17 mouse cellular contexts compared by ENCODE assay signal in genomic region chr12:44932954-44933353, GRCm38 (mm10).
DNase-seq lines count a peak whose midpoint lies in the region; ATAC-seq and TF ChIP-seq lines count a peak whose summit lies in the region.
"Had no signal": no experiment of that assay in that cellular context is flagged by ENCODE, and none has a peak within 500 bp of the region (broad histone marks: within the 10 kb centered on the region; RNA-seq: fewer than 3 reads in every experiment).

No protein-coding gene starts in this region.

- no peak for DNase-seq in spleen, adult 2 months (ENCODE audit: low read depth in 1 of 2, low spot score in 2 of 2)
- no peak for DNase-seq in spleen, postnatal 10 days (ENCODE audit: low spot score in 2 of 2)
- peak; percentile 35 for DNase-seq in splenic B cell, adult 2 months (ENCODE audit: low read depth, low spot score)
- no peak for DNase-seq in ovary, postnatal 10 days (ENCODE audit: low spot score)
- no peak for DNase-seq in frontal cortex, postnatal 14 days (ENCODE audit: low spot score in 2 of 2)
- DNase-seq in layer of hippocampus, postnatal 36 days = no peak
- DNase-seq: adrenal gland, adult 2 months; adrenal gland, postnatal 25 days; cerebellum, adult 11 months; cerebellum, adult 8-10 months; gastrocnemius, postnatal 14 days had no signal

- no peaks in the 10 kb centered on the region for H3K36me3 ChIP-seq in spleen, adult 2 months (ENCODE audit: control insufficient read depth, insufficient read depth, low read length)
- no peaks in the 10 kb centered on the region for H3K36me3 ChIP-seq in splenic B cell, adult 2 months (ENCODE audit: control insufficient read depth, insufficient read depth, low read length, poor library complexity, severe bottlenecking)
- H3K36me3 ChIP-seq: embryonic facial prominence, embryonic 10.5 days; heart, embryonic 12.5 days; hindbrain, embryonic 15.5 days had no signal

- no peak for TF ChIP-seq POLR2A in spleen, adult 2 months (IDR thresholded peaks at IDR 0.05; ENCODE audit: low read depth, low read length)

- 29% methylated on average over 6 of the region's 6 CpGs for WGBS in spleen, adult 2 months

- peak overlapping the region; percentile 29; the same call in 1 of the 2 replicates for H3K27ac ChIP-seq in spleen, adult 2 months (ENCODE audit: insufficient read depth, low read length)
- H3K27ac ChIP-seq: embryonic facial prominence, embryonic 10.5 days; hindbrain, embryonic 15.5 days had no signal

- peak; percentile 90 for ATAC-seq in common myeloid progenitor, adult 5-6 weeks (replicated peaks; ENCODE audit: low read depth, poor library complexity, severe bottlenecking)
- ATAC-seq in megakaryocyte, adult 5-6 weeks (ENCODE audit: poor library complexity, severe bottlenecking) = peak; percentile 90
- ATAC-seq: forebrain, embryonic 14.5 days had no signal

- H3K4me1 ChIP-seq in spleen, adult 2 months (ENCODE audit: control insufficient read depth, insufficient read depth, insufficient read length) = peaks cover 5% of the 10 kb centered on the region
- H3K4me1 ChIP-seq: hindbrain, embryonic 15.5 days had no signal

- no peaks in the 10 kb centered on the region for H3K27me3 ChIP-seq in spleen, adult 2 months (ENCODE audit: control insufficient read depth, insufficient read depth, low read length)
- no peaks in the 10 kb centered on the region for H3K27me3 ChIP-seq in splenic B cell, adult 2 months (ENCODE audit: control insufficient read depth, insufficient read depth, low read length, poor library complexity, severe bottlenecking)
- H3K27me3 ChIP-seq: heart, embryonic 12.5 days; hindbrain, embryonic 15.5 days had no signal

- no peak for TF ChIP-seq CTCF in spleen, adult 2 months (IDR thresholded peaks at IDR 0.05; ENCODE audit: extremely low read depth, insufficient read depth, insufficient read length, insufficient replicate concordance)

- H3K4me3 ChIP-seq in spleen, adult 2 months (ENCODE audit: extremely low read depth, insufficient read depth, insufficient read length) = no peak overlapping the region
- H3K4me3 ChIP-seq: embryonic facial prominence, embryonic 10.5 days; heart, embryonic 12.5 days; hindbrain, embryonic 15.5 days had no signal
